9 mouse cellular contexts compared by ENCODE assay signal in genomic region chr13:49308206-49308605, GRCm38 (mm10). TPM values are rescaled to one million over a fixed set of nuclear protein-coding genes. Genes with fewer than 3 reads are reported as not detected.
DNase-seq lines count a peak whose midpoint lies in the region; ATAC-seq lines count a peak whose summit lies in the region.
"Had no signal": no experiment of that assay in that cellular context is flagged by ENCODE, and none has a peak within 500 bp of the region (broad histone marks: within the 10 kb centered on the region; RNA-seq: fewer than 3 reads in every experiment).

No protein-coding gene starts in this region.

- no peaks in the 10 kb centered on the region for H3K27me3 ChIP-seq in intestine, embryonic 14.5 days (replicated peaks; ENCODE audit: control insufficient read depth, insufficient read depth, low read length)
- H3K27me3 ChIP-seq in intestine, embryonic 16.5 days (replicated peaks; ENCODE audit: control insufficient read depth, insufficient read depth, low read length): no peaks in the 10 kb centered on the region
- no peaks in the 10 kb centered on the region for H3K27me3 ChIP-seq in liver, embryonic 15.5 days
- H3K27me3 ChIP-seq: forebrain, embryonic 15.5 days had no signal

- no peak for DNase-seq in intestine, embryonic 14.5 days (ENCODE audit: low spot score)
- peak; percentile 45 to 48 for DNase-seq in B cell, adult 2 months
- peak; percentile 48 for DNase-seq in MEL-GATA-1-ER (ENCODE audit: extremely low read depth, low read depth)
- no peak for DNase-seq in gastrocnemius, postnatal 36 days
- DNase-seq in kidney, adult 18-20 months: no peak
- DNase-seq in retina, embryonic 14.5 days (ENCODE audit: low spot score): no peak

- 86% methylated on average over 4 of the region's 4 CpGs for WGBS in intestine, embryonic 14.5 days
- WGBS in intestine, embryonic 16.5 days: 93% methylated on average over 4 of the region's 4 CpGs
- WGBS in liver, embryonic 15.5 days (ENCODE audit: insufficient replicate concordance): 38% methylated on average over 4 of the region's 4 CpGs

- no peak overlapping the region for H3K4me2 ChIP-seq in intestine, embryonic 14.5 days (ENCODE audit: low read length)
- no peak overlapping the region for H3K4me2 ChIP-seq in intestine, embryonic 16.5 days (ENCODE audit: low read depth, low read length)
- H3K4me2 ChIP-seq in liver, embryonic 15.5 days: peak overlapping the region; percentile 60
- H3K4me2 ChIP-seq: forebrain, embryonic 15.5 days had no signal

- H3K9me3 ChIP-seq in intestine, embryonic 14.5 days (ENCODE audit: control insufficient read depth, low read length): no peaks in the 10 kb centered on the region
- no peaks in the 10 kb centered on the region for H3K9me3 ChIP-seq in intestine, embryonic 16.5 days (ENCODE audit: control insufficient read depth, low read length)
- H3K9me3 ChIP-seq in liver, embryonic 15.5 days (replicated peaks): no peaks in the 10 kb centered on the region
- H3K9me3 ChIP-seq: forebrain, embryonic 15.5 days had no signal

- ATAC-seq in intestine, embryonic 14.5 days (replicated peaks; ENCODE audit: low FRiP score, low TSS enrichment, low read depth): no peak
- no peak for ATAC-seq in intestine, embryonic 16.5 days
- no peak for ATAC-seq in liver, embryonic 15.5 days (ENCODE audit: insufficient read depth)

- peaks cover 12% of the 10 kb centered on the region; the same call in 1 of the 2 replicates for H3K4me1 ChIP-seq in intestine, embryonic 14.5 days (replicated peaks; ENCODE audit: control insufficient read depth, insufficient read depth, low read length)
- peaks cover 21% of the 10 kb centered on the region for H3K4me1 ChIP-seq in intestine, embryonic 16.5 days (ENCODE audit: control insufficient read depth, insufficient read depth, low read length)
- peaks cover 42% of the 10 kb centered on the region for H3K4me1 ChIP-seq in liver, embryonic 15.5 days (replicated peaks)
- H3K4me1 ChIP-seq: forebrain, embryonic 15.5 days had no signal

- intact Hi-C loops in gastrocnemius, postnatal 36 days (cut with DNase I): no loop called here

- no peak overlapping the region for H3K9ac ChIP-seq in intestine, embryonic 14.5 days (ENCODE audit: low read length)
- H3K9ac ChIP-seq in intestine, embryonic 16.5 days (ENCODE audit: low read depth, low read length): no peak overlapping the region
- 0 out of 2 replicates have a peak overlapping the region, but pooled peaks have one; percentile 11 for H3K9ac ChIP-seq in liver, embryonic 15.5 days
- H3K9ac ChIP-seq: forebrain, embryonic 15.5 days had no signal

- H3K27ac ChIP-seq in intestine, embryonic 14.5 days (ENCODE audit: low read depth): peak overlapping the region; percentile 83; the same call in 1 of the 2 replicates
- no peak overlapping the region for H3K27ac ChIP-seq in intestine, embryonic 16.5 days (ENCODE audit: low read length)
- peak overlapping the region; percentile 53; the same call in 1 of the 2 replicates for H3K27ac ChIP-seq in liver, embryonic 15.5 days (replicated peaks)
- H3K27ac ChIP-seq: forebrain, embryonic 15.5 days had no signal

- H3K36me3 ChIP-seq in intestine, embryonic 14.5 days (ENCODE audit: control insufficient read depth, insufficient read depth, low read length): no peaks in the 10 kb centered on the region
- H3K36me3 ChIP-seq in intestine, embryonic 16.5 days (ENCODE audit: control insufficient read depth, insufficient read depth, low read length): no peaks in the 10 kb centered on the region
- H3K36me3 ChIP-seq in liver, embryonic 15.5 days (replicated peaks): no peaks in the 10 kb centered on the region

- H3K4me3 ChIP-seq in intestine, embryonic 14.5 days (ENCODE audit: low read depth, low read length): no peak overlapping the region
- H3K4me3 ChIP-seq in intestine, embryonic 16.5 days (ENCODE audit: low read length): no peak overlapping the region; the same call in 1 of the 2 replicates
- peak overlapping the region; percentile 42 for H3K4me3 ChIP-seq in liver, embryonic 15.5 days (replicated peaks)
- H3K4me3 ChIP-seq: forebrain, embryonic 15.5 days had no signal

RNA-seq across cellular contexts. Expression of gene Fgd3, which starts 11.9 kb away (rescaled TPM):
- polyA plus RNA-seq in intestine, embryonic 14.5 days (2014; fragmentation: Nextera tagmentation; extraction: Ambion mirVana): 0.62 and 0.89 TPM in 2 replicates
- polyA plus RNA-seq in intestine, embryonic 16.5 days (2015; fragmentation: Nextera tagmentation; extraction: Ambion mirVana): 0.82 and 1.2 TPM in 2 replicates
- 0.52 TPM in 2 replicates for polyA plus RNA-seq in liver, embryonic 15.5 days (2015; fragmentation: Nextera tagmentation; extraction: Ambion mirVana)
- total RNA-seq in gastrocnemius, postnatal 36 days (2021): under 1 TPM; 0.87 to 0.99 TPM

RNA-seq across cellular contexts. Expression of gene Bicd2, which starts 33.2 kb away (rescaled TPM):
- polyA plus RNA-seq in intestine, embryonic 14.5 days (2014; fragmentation: Nextera tagmentation; extraction: Ambion mirVana): 24.0 and 25.8 TPM in 2 replicates
- 14.7 and 15.7 TPM in 2 replicates for polyA plus RNA-seq in intestine, embryonic 16.5 days (2015; fragmentation: Nextera tagmentation; extraction: Ambion mirVana)
- polyA plus RNA-seq in liver, embryonic 15.5 days (2015; fragmentation: Nextera tagmentation; extraction: Ambion mirVana): 7.5 and 8.0 TPM in 2 replicates
- total RNA-seq in gastrocnemius, postnatal 36 days (2021): 10 to 100 TPM; 23.3 to 24.5 TPM

RNA-seq across cellular contexts. Expression of gene Susd3, which starts 59.7 kb away (rescaled TPM):
- 1.4 and 1.5 TPM in 2 replicates for polyA plus RNA-seq in intestine, embryonic 14.5 days (2014; fragmentation: Nextera tagmentation; extraction: Ambion mirVana)
- 1.2 and 1.3 TPM in 2 replicates for polyA plus RNA-seq in intestine, embryonic 16.5 days (2015; fragmentation: Nextera tagmentation; extraction: Ambion mirVana)
- polyA plus RNA-seq in liver, embryonic 15.5 days (2015; fragmentation: Nextera tagmentation; extraction: Ambion mirVana): 1.6 TPM in 2 replicates
- total RNA-seq in gastrocnemius, postnatal 36 days (2021): under 1 TPM in 1 of 2 experiments, not detected in 1; 0.32 TPM

Comparison
In these comparisons a context has a peak if more than half of its experiments do, and no peak if none do; other contexts are left out.
1. DNase-seq: peak in B cell, adult 2 months (2 of 2) and MEL-GATA-1-ER (single experiment); none in intestine, embryonic 14.5 days (single experiment), gastrocnemius, postnatal 36 days (0 of 2), kidney, adult 18-20 months (single experiment) and retina, embryonic 14.5 days (single experiment).